Mouse (Mus musculus): Measurements from ENCODE around the gene Pros1.

The Pros1 gene

GRCm38 (mm10) chr16:62854191-62855068 lies at the start of gene Pros1:
Gene Pros1 (plus strand): TSS chr16:62854307.
- DNase-seq (ENCODE audit: low read depth, low spot score), result no peak

GRCm38 (mm10) chr16:62804621-62805020 lies 49.5 kb upstream of the Pros1 start:
- no peak for DNase-seq (ENCODE audit: low read depth, low spot score)

- no peak for DNase-seq (ENCODE audit: low read depth, low spot score)
Observed at GRCm38 (mm10) chr16:62807249-62807979, 46.7 kb upstream of the Pros1 start.

- no peak for DNase-seq (ENCODE audit: low read depth, low spot score)
Observed at GRCm38 (mm10) chr16:62810855-62811254, 43.3 kb upstream of the Pros1 start.

- DNase-seq (ENCODE audit: low read depth, low spot score), result no peak
Observed at GRCm38 (mm10) chr16:62813790-62814189, 40.3 kb upstream of the Pros1 start.

- DNase-seq (ENCODE audit: low read depth, low spot score), result no peak
Observed at GRCm38 (mm10) chr16:62814491-62814890, 39.6 kb upstream of the Pros1 start, which contains the start of gene Stx19. Gene Stx19 (plus strand): TSS chr16:62814676.

- DNase-seq (ENCODE audit: low read depth, low spot score), result no peak
Observed at GRCm38 (mm10) chr16:62822472-62822871, 31.6 kb upstream of the Pros1 start.

- DNase-seq (ENCODE audit: low read depth, low spot score), result no peak
Observed at GRCm38 (mm10) chr16:62826156-62827001, 27.7 kb upstream of the Pros1 start.

- no peak for DNase-seq (ENCODE audit: low read depth, low spot score)
Observed at GRCm38 (mm10) chr16:62832027-62832426, 22.1 kb upstream of the Pros1 start.

GRCm38 (mm10) chr16:62832481-62832880 lies 21.6 kb upstream of the Pros1 start:
- DNase-seq (ENCODE audit: low read depth, low spot score), result no peak

GRCm38 (mm10) chr16:62834016-62834735 lies 19.9 kb upstream of the Pros1 start:
- no peak for DNase-seq (ENCODE audit: low read depth, low spot score)

GRCm38 (mm10) chr16:62845341-62845740 lies 8.8 kb upstream of the Pros1 start:
- DNase-seq (ENCODE audit: low read depth, low spot score), result no peak

- peak; percentile 98 for DNase-seq (ENCODE audit: low read depth, low spot score)
Observed at GRCm38 (mm10) chr16:62846498-62847312, 7.4 kb upstream of the Pros1 start, which contains the start of gene Arl13b. Gene Arl13b (minus strand): TSS chr16:62847040.

- no peak for DNase-seq (ENCODE audit: low read depth, low spot score)
Observed at GRCm38 (mm10) chr16:62852464-62853252, 1.4 kb upstream of the Pros1 start.

GRCm38 (mm10) chr16:62853611-62854126 lies 438 bp upstream of the Pros1 start:
- DNase-seq (ENCODE audit: low read depth, low spot score), result no peak

GRCm38 (mm10) chr16:62855385-62855784 lies 1.3 kb downstream of the Pros1 start:
- no peak for DNase-seq (ENCODE audit: low read depth, low spot score)

- DNase-seq (ENCODE audit: low read depth, low spot score), result no peak
Observed at GRCm38 (mm10) chr16:62856273-62856672, 2.2 kb downstream of the Pros1 start.

GRCm38 (mm10) chr16:62857498-62857897 lies 3.4 kb downstream of the Pros1 start:
- DNase-seq (ENCODE audit: low read depth, low spot score), result no peak

- no peak for DNase-seq (ENCODE audit: low read depth, low spot score)
Observed at GRCm38 (mm10) chr16:62858018-62858417, 3.9 kb downstream of the Pros1 start.
